8 mouse cellular contexts compared by ENCODE assay signal in genomic region chr19:40872955-40873665, GRCm38 (mm10). TPM values are rescaled to one million over a fixed set of nuclear protein-coding genes. Genes with fewer than 3 reads are reported as not detected.
DNase-seq lines count a peak whose midpoint lies in the region; ATAC-seq and TF ChIP-seq lines count a peak whose summit lies in the region.

No protein-coding gene starts in this region.

- DNase-seq in brain, embryonic 14.5 days (ENCODE audit: low read depth): peak; percentile 99
- DNase-seq in heart, adult 9 months (ENCODE audit: low spot score in 2 of 2): peak; percentile 83 to 84
- DNase-seq in kidney, adult 8-10 months: peak; percentile 78 to 79
- DNase-seq in limb, embryonic 11.5 days (ENCODE audit: low spot score): peak; percentile 98
- DNase-seq in MN1 (ENCODE audit: low spot score): no peak

- TF ChIP-seq CTCF in brain, embryonic 14.5 days (IDR thresholded peaks at IDR 0.05; ENCODE audit: borderline replicate concordance, extremely low read depth, insufficient read depth, insufficient read length): peak; percentile 58
- no peak for TF ChIP-seq CTCF in embryonic fibroblast, embryonic 13.5 days (IDR thresholded peaks at IDR 0.05; ENCODE audit: borderline replicate concordance, insufficient read depth, low read length)
- TF ChIP-seq CTCF in small intestine, adult 2 months (IDR thresholded peaks at IDR 0.05; ENCODE audit: extremely low read depth, insufficient read length, insufficient replicate concordance, low read depth, low read length): 0 out of 2 replicates have a peak, but pooled peaks have one; percentile 35

- H3K9me3 ChIP-seq in limb, embryonic 11.5 days (ENCODE audit: control insufficient read depth, low read length): no peaks in the 10 kb centered on the region
- no peaks in the 10 kb centered on the region for H3K9me3 ChIP-seq in midbrain, embryonic 13.5 days

- 2% methylated on average over 51 of the region's 51 CpGs for WGBS in limb, embryonic 11.5 days
- WGBS in midbrain, embryonic 13.5 days: 1% methylated on average over 51 of the region's 51 CpGs
- WGBS in small intestine, adult 2 months: 16% methylated on average over 51 of the region's 51 CpGs

- no peaks in the 10 kb centered on the region for H3K27me3 ChIP-seq in limb, embryonic 11.5 days (ENCODE audit: control insufficient read depth, insufficient read depth, low read length)
- peaks cover 65% of the 10 kb centered on the region for H3K27me3 ChIP-seq in midbrain, embryonic 13.5 days
- H3K27me3 ChIP-seq in small intestine, adult 2 months (ENCODE audit: control insufficient read depth, insufficient read depth, low read length): peaks cover 17% of the 10 kb centered on the region

- peak overlapping the region; percentile 27 for H3K4me3 ChIP-seq in embryonic fibroblast, embryonic 13.5 days (ENCODE audit: insufficient read depth, low read length)
- peak overlapping the region; percentile 45 for H3K4me3 ChIP-seq in limb, embryonic 11.5 days (ENCODE audit: low read depth, low read length)
- H3K4me3 ChIP-seq in midbrain, embryonic 13.5 days (replicated peaks): peak overlapping the region; percentile 50
- H3K4me3 ChIP-seq in small intestine, adult 2 months (ENCODE audit: low read depth, low read length): peak overlapping the region; percentile 72

- H3K27ac ChIP-seq in embryonic fibroblast, embryonic 13.5 days (ENCODE audit: insufficient read depth, low read length): no peak overlapping the region
- no peak overlapping the region; the same call in 1 of the 2 replicates for H3K27ac ChIP-seq in limb, embryonic 11.5 days (replicated peaks; ENCODE audit: low read depth, low read length)
- peak overlapping the region; percentile 94 for H3K27ac ChIP-seq in midbrain, embryonic 13.5 days
- H3K27ac ChIP-seq in small intestine, adult 2 months (ENCODE audit: insufficient read depth, low read depth, low read length): no peak overlapping the region

- ATAC-seq in limb, embryonic 11.5 days (ENCODE audit: insufficient number of reproducible peaks, low FRiP score, low TSS enrichment, low read depth): peak; percentile 91
- ATAC-seq in midbrain, embryonic 13.5 days: peak; percentile 99

- TF ChIP-seq POLR2A in brain, embryonic 14.5 days (IDR thresholded peaks at IDR 0.05; ENCODE audit: borderline replicate concordance, extremely low read depth, insufficient read depth, insufficient read length, poor library complexity, severe bottlenecking): peak; percentile 38; the same call in 1 of the 2 replicates
- TF ChIP-seq POLR2A in embryonic fibroblast, embryonic 13.5 days (IDR thresholded peaks at IDR 0.05; ENCODE audit: low read depth, low read length): peak; percentile 52
- 0 out of 2 replicates have a peak, but pooled peaks have one; percentile 25 for TF ChIP-seq POLR2A in small intestine, adult 2 months (IDR thresholded peaks at IDR 0.05; ENCODE audit: low read depth, low read length)

- H3K4me2 ChIP-seq in limb, embryonic 11.5 days (ENCODE audit: low read depth, severe bottlenecking): peak overlapping the region; percentile 70
- H3K4me2 ChIP-seq in midbrain, embryonic 13.5 days (replicated peaks): peak overlapping the region; percentile 62

- H3K4me1 ChIP-seq in embryonic fibroblast, embryonic 13.5 days (ENCODE audit: control insufficient read depth, insufficient read depth, low read length): no peaks in the 10 kb centered on the region
- no peaks in the 10 kb centered on the region for H3K4me1 ChIP-seq in limb, embryonic 11.5 days (ENCODE audit: control insufficient read depth, insufficient read depth, low read length)
- H3K4me1 ChIP-seq in midbrain, embryonic 13.5 days (replicated peaks): 0 out of 2 replicates have a peak, but pooled peaks cover 4% of the 10 kb centered on the region
- H3K4me1 ChIP-seq in small intestine, adult 2 months (ENCODE audit: control insufficient read depth, insufficient read depth, insufficient read length, low read length): peaks cover 4% of the 10 kb centered on the region; the same call in 1 of the 2 replicates

- H3K9ac ChIP-seq in limb, embryonic 11.5 days (ENCODE audit: low read length): peak overlapping the region; percentile 65
- peak overlapping the region; percentile 59 for H3K9ac ChIP-seq in midbrain, embryonic 13.5 days (replicated peaks)

- no peaks in the 10 kb centered on the region for H3K36me3 ChIP-seq in limb, embryonic 11.5 days (ENCODE audit: control insufficient read depth, insufficient read depth, low read length)
- no peaks in the 10 kb centered on the region for H3K36me3 ChIP-seq in midbrain, embryonic 13.5 days
- H3K36me3 ChIP-seq in small intestine, adult 2 months (ENCODE audit: control insufficient read depth, insufficient read depth, low read length): no peaks in the 10 kb centered on the region

RNA-seq across cellular contexts. Expression of gene Zfp518a, which starts 21.4 kb away (rescaled TPM):
- 6.6 and 6.8 TPM in 2 replicates for polyA plus RNA-seq in brain, embryonic 14.5 days (2012; rRNA removed)
- polyA plus RNA-seq in embryonic fibroblast, embryonic 13.5 days (2011; ENCODE audit: insufficient read length, low read depth, missing spikeins): 14.8 and 16.6 TPM in 2 replicates
- 16.1 and 17.2 TPM in 2 replicates for polyA plus RNA-seq in limb, embryonic 11.5 days (2014; fragmentation: Nextera tagmentation; extraction: Ambion mirVana)
- 7.9 and 8.1 TPM in 2 replicates for polyA plus RNA-seq in midbrain, embryonic 13.5 days (2015; fragmentation: Nextera tagmentation; extraction: Ambion mirVana)
- 0.08 and 0.32 TPM in 2 replicates for polyA plus RNA-seq in small intestine, adult 2 months (2012; rRNA removed)

RNA-seq across cellular contexts. Expression of gene Ccnj, which starts 42.0 kb away (rescaled TPM):
- 24.4 and 26.9 TPM in 2 replicates for polyA plus RNA-seq in brain, embryonic 14.5 days (2012; rRNA removed)
- polyA plus RNA-seq in embryonic fibroblast, embryonic 13.5 days (2011; ENCODE audit: insufficient read length, low read depth, missing spikeins): 3.9 and 4.3 TPM in 2 replicates
- 33.5 and 37.2 TPM in 2 replicates for polyA plus RNA-seq in limb, embryonic 11.5 days (2014; fragmentation: Nextera tagmentation; extraction: Ambion mirVana)
- polyA plus RNA-seq in midbrain, embryonic 13.5 days (2015; fragmentation: Nextera tagmentation; extraction: Ambion mirVana): 27.8 and 30.0 TPM in 2 replicates
- polyA plus RNA-seq in small intestine, adult 2 months (2012; rRNA removed): 2.4 and 5.9 TPM in 2 replicates
